Mouse (Mus musculus) myocyte (in vitro differentiated cells): Measurements from ENCODE around the gene Mbtps1. TPM values are rescaled to one million over a fixed set of nuclear protein-coding genes. Genes with fewer than 3 reads are reported as not detected.

Experiments used
- H3K27me3 ChIP-seq: one replicate; pipeline ENCODE4 v1.6.1; 2011; ENCODE audit not compliant: control insufficient read depth, insufficient read depth, insufficient read length
- H3K36me3 ChIP-seq: one replicate; pipeline ENCODE4 v1.6.1; 2011; ENCODE audit not compliant: control insufficient read depth, insufficient read depth
- H3K4me2 ChIP-seq: one replicate; pipeline ENCODE4 v1.6.1; 2011; ENCODE audit warnings: low read depth, control low read depth
- H3K4me3 ChIP-seq: one replicate; pipeline ENCODE4 v1.5.1; 2011; ENCODE audit warnings: mild to moderate bottlenecking, control low read depth, moderate library complexity
- H3K79me2 ChIP-seq: one replicate; pipeline ENCODE4 v1.6.1; 2011; ENCODE audit not compliant: control insufficient read depth, insufficient read depth
- H3ac ChIP-seq: one replicate; pipeline ENCODE4 v1.6.1; 2011; ENCODE audit not compliant: control insufficient read depth, insufficient read length
- CEBPB ChIP-seq: IDR thresholded peaks from 2 replicates; pipeline ENCODE4 v1.6.1; 2011; ENCODE audit warnings: mild to moderate bottlenecking, moderate library complexity; ENCODE audit not compliant: poor library complexity, insufficient read depth, severe bottlenecking
- E2F4 ChIP-seq: IDR thresholded peaks from one replicate; pipeline ENCODE4 v1.6.1; 2011; ENCODE audit warnings: mild to moderate bottlenecking, control low read depth, moderate library complexity; ENCODE audit not compliant: insufficient read depth
- MAX ChIP-seq: IDR thresholded peaks from one replicate; pipeline ENCODE4 v1.6.1; 2011; ENCODE audit warnings: low read depth, mild to moderate bottlenecking, control low read depth
- MYOD1 ChIP-seq, 3 experiments: IDR thresholded peaks; one replicate each; pipeline ENCODE4 v1.6.1; 2011; ENCODE audit warnings: control low read depth in 2 of 3, low read depth in 2 of 3, mild to moderate bottlenecking in 2 of 3, moderate library complexity in 1 of 3; ENCODE audit not compliant: insufficient read length in 2 of 3, control insufficient read depth in 1 of 3
- MYOG ChIP-seq, 3 experiments: IDR thresholded peaks; one replicate each; pipeline ENCODE4 v1.6.1; 2011; ENCODE audit warnings: control low read depth in 2 of 3, low read depth in 2 of 3, mild to moderate bottlenecking in 2 of 3; ENCODE audit not compliant: insufficient read length in 2 of 3, control insufficient read depth in 1 of 3, insufficient read depth in 1 of 3
- POLR2A ChIP-seq: IDR thresholded peaks from one replicate; pipeline ENCODE4 v1.6.1; 2011; ENCODE audit warnings: low read depth, mild to moderate bottlenecking, control low read depth, moderate library complexity; ENCODE audit not compliant: insufficient read length
- POLR2AphosphoS2 ChIP-seq: IDR thresholded peaks from one replicate; pipeline ENCODE4 v1.6.1; 2011; ENCODE audit warnings: low read depth, control low read depth; ENCODE audit not compliant: insufficient read length
- REST ChIP-seq: IDR thresholded peaks from one replicate; pipeline ENCODE4 v1.6.1; 2011; ENCODE audit warnings: mild to moderate bottlenecking, control low read depth, moderate library complexity; ENCODE audit not compliant: insufficient read depth, insufficient read length
- SRF ChIP-seq: IDR thresholded peaks from one replicate; pipeline ENCODE4 v1.6.1; 2011; ENCODE audit warnings: low read depth; ENCODE audit not compliant: control insufficient read depth, insufficient read length
- TCF12 ChIP-seq: IDR thresholded peaks from one replicate; pipeline ENCODE4 v1.6.1; 2011; ENCODE audit warnings: mild to moderate bottlenecking, control low read depth; ENCODE audit not compliant: poor library complexity, insufficient read depth, severe bottlenecking
- TCF3 ChIP-seq: IDR thresholded peaks from one replicate; pipeline ENCODE4 v1.6.1; 2011; ENCODE audit warnings: low read depth, control low read depth; ENCODE audit not compliant: insufficient read length
- USF1 ChIP-seq: IDR thresholded peaks from one replicate; pipeline ENCODE4 v1.6.1; 2011; ENCODE audit warnings: low read depth, mild to moderate bottlenecking, control low read depth, moderate library complexity
- polyA plus RNA-seq: library from polyadenylated mRNA; unstranded; fragments of >200 nt; fragmentation: generic; extraction: Trizol; gene quantifications from one replicate; pipeline ENCODE4 v1.2.1, GENCODE M21; 2012; ENCODE audit warnings: missing spikeins

The Mbtps1 gene
- polyA plus RNA-seq, 1 experiment = 70.8 TPM

DNA sequence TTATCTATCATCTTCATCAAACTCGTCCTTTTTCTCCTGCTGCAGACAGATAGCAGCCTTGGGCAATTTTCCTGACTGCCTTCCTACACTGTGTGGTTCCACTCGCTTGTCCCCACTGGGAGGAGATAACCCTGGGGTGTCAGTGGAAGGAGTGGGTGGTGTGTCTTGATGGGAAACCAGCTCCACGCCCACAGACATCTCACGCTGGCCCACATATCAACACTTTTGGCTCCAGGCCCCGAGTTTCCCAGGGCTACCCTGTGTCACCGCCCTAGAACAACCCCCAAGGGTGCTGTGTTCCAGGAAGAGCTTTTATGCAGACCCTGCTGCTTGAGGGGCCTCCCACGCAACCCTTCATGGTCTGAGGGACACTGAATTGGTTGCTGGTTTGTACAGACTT, 94.8 kb downstream of the Mbtps1 start:
- no peak overlapping the region for H3K4me2 ChIP-seq
- no peak overlapping the region for H3K4me3 ChIP-seq
- H3K27me3 ChIP-seq = peaks cover 88% of the 10 kb centered on the region
- no peaks in the 10 kb centered on the region for H3K79me2 ChIP-seq
- TF ChIP-seq TCF12 = no peak
- no peak overlapping the region for H3ac ChIP-seq
- no peaks in the 10 kb centered on the region for H3K36me3 ChIP-seq

DNA sequence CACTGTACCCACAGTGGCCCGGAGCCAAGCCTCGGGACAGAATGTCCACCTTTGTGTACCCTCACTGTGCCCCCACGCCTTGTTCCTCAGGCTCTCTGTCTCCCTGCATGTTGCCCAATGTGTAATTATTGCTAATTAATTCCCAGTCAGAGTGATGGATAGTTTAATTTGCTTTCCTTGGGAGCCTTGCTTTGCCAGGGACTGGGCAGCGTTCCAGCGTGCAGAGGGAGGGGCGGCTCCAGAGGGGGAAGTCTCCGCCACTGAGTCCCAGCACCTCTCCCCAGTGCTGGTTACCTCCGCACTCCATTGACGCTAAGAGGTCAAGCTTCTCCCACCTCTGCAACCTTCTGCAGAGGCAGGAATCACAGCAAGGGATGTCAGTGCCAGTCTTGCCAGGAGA, 97.2 kb downstream of the Mbtps1 start:
- no peak overlapping the region for H3ac ChIP-seq
- H3K36me3 ChIP-seq = no peaks in the 10 kb centered on the region
- no peaks in the 10 kb centered on the region for H3K79me2 ChIP-seq
- H3K4me2 ChIP-seq = no peak overlapping the region
- H3K4me3 ChIP-seq = no peak overlapping the region
- TF ChIP-seq USF1 (no peak), POLR2AphosphoS2 (no peak), MYOG (IDR thresholded peaks at IDR 0.05; ENCODE audit: control insufficient read depth in 1 of 3, insufficient read depth in 1 of 3, insufficient read length in 2 of 3, low read depth in 2 of 3) (no peak), SRF (no peak), MYOD1 (IDR thresholded peaks at IDR 0.05; ENCODE audit: control insufficient read depth in 1 of 3, insufficient read length in 2 of 3, low read depth in 2 of 3) (no peak), TCF3 (no peak), REST (no peak), CEBPB (no peak), TCF12 (no peak), E2F4 (no peak), POLR2A (no peak), MAX (no peak)
- H3K27me3 ChIP-seq = peaks cover 66% of the 10 kb centered on the region

DNA sequence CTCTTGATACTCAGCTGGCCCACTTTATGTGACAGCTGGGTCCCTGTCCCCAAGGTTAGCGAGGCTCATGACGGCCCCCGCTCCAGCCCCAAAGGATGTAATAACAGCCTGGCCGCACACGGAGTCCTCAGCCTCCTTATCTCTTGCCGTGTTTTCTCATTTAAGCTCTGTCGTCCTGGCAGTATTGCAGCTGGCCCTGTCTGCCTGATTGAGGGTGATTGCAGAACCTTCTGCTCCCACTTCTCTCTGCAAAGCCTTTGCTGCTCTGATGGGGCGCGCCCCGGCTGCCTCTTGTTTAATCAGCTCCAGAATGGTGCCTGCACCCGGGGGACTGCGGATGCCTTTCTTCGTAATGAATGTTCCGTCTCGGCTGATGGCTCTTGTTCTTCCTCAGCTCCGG, 98.8 kb downstream of the Mbtps1 start:
- no peaks in the 10 kb centered on the region for H3K79me2 ChIP-seq
- no peak overlapping the region for H3K4me3 ChIP-seq
- peaks cover 50% of the 10 kb centered on the region for H3K27me3 ChIP-seq
- H3K4me2 ChIP-seq = no peak overlapping the region
- H3K36me3 ChIP-seq = no peaks in the 10 kb centered on the region
- no peak for TF ChIP-seq TCF3
- no peak for TF ChIP-seq E2F4
- TF ChIP-seq CEBPB = no peak
- TF ChIP-seq USF1 = no peak
- TF ChIP-seq MYOD1 (IDR thresholded peaks at IDR 0.05; ENCODE audit: control insufficient read depth in 1 of 3, insufficient read length in 2 of 3, low read depth in 2 of 3) = no peak
- no peak for TF ChIP-seq POLR2A
- no peak for TF ChIP-seq MAX
- TF ChIP-seq TCF12 = no peak
- no peak for TF ChIP-seq REST
- TF ChIP-seq MYOG (IDR thresholded peaks at IDR 0.05; ENCODE audit: control insufficient read depth in 1 of 3, insufficient read depth in 1 of 3, insufficient read length in 2 of 3, low read depth in 2 of 3) = no peak
- no peak for TF ChIP-seq POLR2AphosphoS2
- H3ac ChIP-seq = no peak overlapping the region

Other genes starting within 250 kb of the Mbtps1 start
- gene Hsbp1, start 214.2 kb downstream of the Mbtps1 start, polyA plus RNA-seq = 238 TPM
- gene Mlycd, start 163.9 kb downstream of the Mbtps1 start, polyA plus RNA-seq = 23.1 TPM
- 14.3 TPM for gene Osgin1, start 124.6 kb downstream of the Mbtps1 start, polyA plus RNA-seq
- not detected for gene Necab2, start 112.0 kb downstream of the Mbtps1 start, polyA plus RNA-seq
- not detected for gene Slc38a8, start 57.0 kb downstream of the Mbtps1 start, polyA plus RNA-seq
- gene Hsdl1, start 16.4 kb upstream of the Mbtps1 start, polyA plus RNA-seq = 9.5 TPM
- 0.01 TPM for gene Dnaaf1, start 16.5 kb upstream of the Mbtps1 start, polyA plus RNA-seq
- 6.8 TPM for gene Taf1c, start 46.5 kb upstream of the Mbtps1 start, polyA plus RNA-seq
- gene Adad2, start 54.0 kb upstream of the Mbtps1 start, polyA plus RNA-seq = not detected
- not detected for gene Kcng4, start 76.9 kb upstream of the Mbtps1 start, polyA plus RNA-seq
- 1.1 TPM for gene Wfdc1, start 107.6 kb upstream of the Mbtps1 start, polyA plus RNA-seq
- 0.05 TPM for gene Atp2c2, start 141.3 kb upstream of the Mbtps1 start, polyA plus RNA-seq
- gene Tldc1, start 219.7 kb upstream of the Mbtps1 start, polyA plus RNA-seq = 9.6 TPM